Mouse (Mus musculus) bone marrow, adult 2 months (tissue): ENCODE measurements around the gene Coa5.

Source experiments
- CTCF ChIP-seq: fragments of 200-500 bp; IDR thresholded peaks from 2 replicates; pipeline ENCODE4 v1.5.1; 2011; ENCODE audit warnings: low read length, control low read depth; ENCODE audit not compliant: control insufficient read depth, insufficient read depth
- POLR2A ChIP-seq: fragments of 200-500 bp; IDR thresholded peaks from 2 replicates; pipeline ENCODE4 v1.6.1; 2011; ENCODE audit warnings: low read depth, mild to moderate bottlenecking, control low read depth, low read length, borderline replicate concordance; ENCODE audit not compliant: control insufficient read depth

DNA sequence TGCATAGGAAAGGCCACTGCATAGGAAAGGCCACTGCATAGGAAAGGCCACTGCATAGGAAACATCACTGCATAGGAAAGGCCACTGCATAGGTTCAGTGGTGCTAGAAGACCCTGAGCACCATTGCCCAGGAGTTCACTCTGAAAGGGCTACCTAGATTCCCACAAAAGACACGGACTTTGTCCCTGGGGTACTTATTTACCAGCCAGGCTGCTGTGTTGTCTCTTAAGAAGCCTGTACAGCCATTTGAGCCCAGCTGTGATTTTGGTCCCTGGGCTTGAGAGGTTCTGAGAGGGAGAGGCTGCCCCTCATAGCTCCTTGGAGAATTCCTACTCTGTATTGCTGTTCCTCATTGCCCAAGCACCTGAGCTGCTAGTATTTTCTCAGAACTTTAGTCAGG lies 33.4 kb downstream of the Coa5 start:
- TF ChIP-seq POLR2A (no peak), CTCF (no peak)
